Mouse (Mus musculus): Measurements from ENCODE around the gene Tbc1d16. TPM values are rescaled to one million over a fixed set of nuclear protein-coding genes. Genes with fewer than 3 reads are reported as not detected.
"Not testable (repeated sequence)": the region's sequence is repeated elsewhere in the genome, so short reads cannot be mapped to it uniquely, and the experiment has no call there.

The Tbc1d16 gene
- 13.6 and 14.8 TPM in 2 replicates for polyA plus RNA-seq (2015; fragmentation: Nextera tagmentation; extraction: Ambion mirVana)

- WGBS = under 1% methylated on average over 57 of the region's 66 CpGs
- no peaks in the 10 kb centered on the region for H3K9me3 ChIP-seq (replicated peaks; ENCODE audit: control insufficient read depth, low read length)
These were observed at the start of gene Tbc1d16, which contains the start of gene Ccdc40 for GRCm38 (mm10) chr11:119228091-119228781. TSS of gene Tbc1d16 (minus strand) at chr11:119228499. TSS of gene Ccdc40 (plus strand) at chr11:119228572.

DNA sequence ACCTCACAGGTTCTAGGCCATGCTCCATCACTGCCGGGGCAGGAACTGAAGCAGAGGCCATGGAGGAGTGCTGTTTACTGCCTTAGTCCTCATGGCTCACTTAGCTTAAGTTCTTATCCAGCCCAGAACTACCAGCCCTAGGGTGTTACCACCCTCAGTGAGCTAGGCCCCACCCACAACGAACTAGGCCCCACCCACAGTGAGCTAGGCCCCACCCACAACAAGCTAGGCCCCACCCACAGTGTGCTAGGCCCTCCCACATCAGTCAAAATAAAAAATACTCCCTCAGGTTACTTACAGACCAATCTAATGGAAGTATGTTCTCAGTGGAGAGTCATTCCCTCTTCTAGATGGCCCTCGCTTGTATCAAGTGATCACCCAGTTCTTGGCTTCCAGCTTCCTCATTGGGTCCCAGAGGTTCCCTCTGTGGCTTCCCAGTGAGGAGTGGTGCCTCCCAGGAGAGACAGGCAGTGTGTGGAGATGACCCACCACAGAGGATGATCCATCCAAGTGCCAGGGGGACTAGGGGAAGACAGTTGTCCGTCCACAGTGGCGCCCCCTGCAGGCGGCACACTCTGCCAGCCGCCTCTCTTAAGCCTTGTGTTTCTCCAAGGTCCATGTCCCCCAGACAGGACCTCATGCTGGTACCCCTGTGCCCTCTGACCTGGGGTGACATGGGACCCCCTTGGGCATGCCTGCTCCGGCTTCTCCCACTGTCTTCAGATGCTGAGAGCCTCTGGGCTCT, 45.1 kb upstream of the Tbc1d16 start:
- Histone ChIP-seq H3K4me1 (ENCODE audit: control insufficient read depth, insufficient read depth, low read length) (peaks cover 4% of the 10 kb centered on the region; the same call in 1 of the 2 replicates), H3K27ac (ENCODE audit: low read length) (no peak overlapping the region), H3K4me2 (ENCODE audit: low read depth, low read length) (no peak overlapping the region), H3K9me3 (replicated peaks; ENCODE audit: control insufficient read depth, low read length) (no peaks in the 10 kb centered on the region), H3K4me3 (replicated peaks; ENCODE audit: low read length) (no peak overlapping the region), H3K36me3 (ENCODE audit: control insufficient read depth, insufficient read depth, low read length) (peaks cover 9% of the 10 kb centered on the region; the same call in 1 of the 2 replicates), H3K9ac (ENCODE audit: low read length) (no peak overlapping the region), H3K27me3 (ENCODE audit: control insufficient read depth, insufficient read depth, low read length) (no peaks in the 10 kb centered on the region)
- ATAC-seq (ENCODE audit: insufficient read depth, low FRiP score) = no peak
- WGBS = 81% methylated on average over 8 of the region's 8 CpGs

More at GRCm38 (mm10) chr11:119228091-119228781, at the start of gene Tbc1d16, which contains the start of gene Ccdc40:
- Histone ChIP-seq H3K27me3 (ENCODE audit: control insufficient read depth, insufficient read depth, low read length) (peaks cover 2% of the 10 kb centered on the region; the same call in 1 of the 2 replicates), H3K36me3 (ENCODE audit: control insufficient read depth, insufficient read depth, low read length) (no peaks in the 10 kb centered on the region), H3K27ac (ENCODE audit: low read length) (peak within 1 kb of the TSS; percentile 56), H3K4me2 (ENCODE audit: low read depth, low read length) (peak within 1 kb of the TSS; percentile 95), H3K9ac (ENCODE audit: low read length) (peak within 1 kb of the TSS; percentile 81), H3K4me1 (ENCODE audit: control insufficient read depth, insufficient read depth, low read length) (peaks cover 22% of the 10 kb centered on the region), H3K4me3 (replicated peaks; ENCODE audit: low read length) (peak within 1 kb of the TSS; percentile 77)
- peak; percentile 92 for ATAC-seq (ENCODE audit: insufficient read depth, low FRiP score)

DNA sequence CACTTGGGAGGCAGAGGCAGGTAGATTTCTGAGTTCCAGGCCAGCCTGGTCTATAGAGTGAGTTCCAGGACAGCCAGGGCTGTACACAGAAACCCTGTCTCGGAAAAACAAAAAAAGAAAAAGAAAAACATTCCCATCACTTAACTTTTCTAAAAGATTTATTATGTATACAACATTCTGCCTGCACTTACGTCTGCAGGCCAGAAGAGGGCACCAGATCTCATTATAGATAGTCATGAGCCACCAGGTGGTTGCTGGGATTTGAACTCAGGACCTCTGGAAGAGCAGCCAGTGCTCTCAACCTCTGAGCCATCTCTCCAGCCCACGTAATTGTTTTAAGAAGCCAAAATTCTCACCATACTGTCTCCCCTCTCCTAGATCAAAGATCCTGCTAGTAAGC, 44.2 kb upstream of the Tbc1d16 start:
- H3K36me3 ChIP-seq (ENCODE audit: control insufficient read depth, insufficient read depth, low read length); H3K27me3 ChIP-seq (ENCODE audit: control insufficient read depth, insufficient read depth, low read length); H3K4me1 ChIP-seq (ENCODE audit: control insufficient read depth, insufficient read depth, low read length); H3K9me3 ChIP-seq (replicated peaks; ENCODE audit: control insufficient read depth, low read length); ATAC-seq (ENCODE audit: insufficient read depth, low FRiP score); H3K27ac ChIP-seq (ENCODE audit: low read length); H3K4me2 ChIP-seq (ENCODE audit: low read depth, low read length); H3K9ac ChIP-seq (ENCODE audit: low read length); H3K4me3 ChIP-seq (replicated peaks; ENCODE audit: low read length): not testable (repeated sequence)
- WGBS = 62% methylated on average over 3 of the region's 3 CpGs

DNA sequence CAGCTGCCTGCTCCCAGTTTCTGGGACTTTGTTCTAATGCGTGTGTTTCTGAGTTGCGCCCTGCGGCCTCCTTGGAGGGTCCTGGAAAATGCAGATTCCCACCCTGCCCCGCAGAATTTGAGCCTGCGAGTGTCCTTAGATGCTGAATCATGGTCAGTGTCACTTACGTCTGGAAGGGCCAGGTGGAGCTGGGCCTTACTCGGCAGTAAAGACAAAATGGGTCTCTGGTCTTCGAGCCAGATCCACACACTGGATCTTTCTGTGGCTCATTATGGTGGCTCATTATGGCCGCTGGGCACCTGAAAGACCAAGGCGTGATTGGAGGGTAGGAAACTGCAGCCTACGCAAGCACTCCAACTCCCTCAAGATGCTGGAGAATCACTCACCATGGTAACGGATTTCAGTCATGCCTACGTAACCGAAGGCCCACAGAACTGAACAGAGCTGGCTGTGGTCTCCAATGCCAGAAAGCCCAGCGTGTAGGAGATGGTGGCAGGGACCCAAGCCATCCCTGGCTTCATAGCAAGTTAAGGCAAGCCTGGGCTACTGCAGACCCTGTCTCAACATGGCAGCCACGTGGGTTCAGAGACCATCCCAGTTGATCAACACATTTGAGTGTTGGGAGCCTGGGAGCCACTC, 40.4 kb upstream of the Tbc1d16 start:
- peak overlapping the region; percentile 44; the same call in 1 of the 2 replicates for H3K27ac ChIP-seq (ENCODE audit: low read length)
- ATAC-seq (ENCODE audit: insufficient read depth, low FRiP score) = no peak

DNA sequence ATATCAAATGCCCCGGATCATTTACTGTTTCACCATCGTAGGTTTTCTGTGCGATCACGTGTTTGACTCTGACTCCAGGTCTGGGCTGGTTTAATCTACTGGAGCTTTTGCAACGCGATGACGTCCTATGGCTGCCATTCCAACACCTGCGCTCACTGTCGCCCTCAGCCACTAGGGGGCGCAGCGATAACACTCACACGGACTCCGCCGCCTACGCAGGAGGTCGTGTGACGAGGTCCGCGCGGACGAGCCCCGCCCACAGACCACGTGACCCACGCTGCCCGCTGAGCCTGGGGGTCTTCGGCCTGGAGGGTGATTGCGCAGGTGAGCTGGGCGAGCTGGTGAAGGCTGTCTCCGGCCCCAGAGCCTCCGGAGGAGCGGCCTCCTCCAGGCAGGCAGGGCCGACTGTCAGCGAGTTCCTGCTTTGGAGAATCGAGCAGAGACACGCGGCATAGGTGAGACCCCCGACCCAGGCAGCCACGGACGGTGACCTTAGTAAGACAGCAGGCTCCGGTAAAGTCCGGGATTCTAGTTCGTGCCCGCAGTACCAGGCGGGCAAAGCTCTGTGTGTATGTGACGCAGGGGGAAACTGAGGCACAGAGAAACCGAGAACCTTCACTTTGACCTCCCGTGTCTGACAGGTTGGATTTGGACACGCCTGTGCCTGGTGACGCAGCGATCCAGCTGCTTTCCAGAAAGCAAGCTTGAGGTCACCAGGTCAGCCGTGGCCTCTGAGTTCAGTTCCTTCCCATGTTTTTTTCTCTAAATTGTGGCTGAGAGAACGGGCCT, 39.7 kb upstream of the Tbc1d16 start, which contains the start of gene Gaa:
Gene Gaa (plus strand): TSS at position 120 of the 789 bp plus-strand sequence.
- Histone ChIP-seq H3K27ac (ENCODE audit: low read length) (peak within 1 kb of the TSS; percentile 44; the same call in 1 of the 2 replicates), H3K4me3 (replicated peaks; ENCODE audit: low read length) (peak within 1 kb of the TSS; percentile 74), H3K9me3 (replicated peaks; ENCODE audit: control insufficient read depth, low read length) (no peaks in the 10 kb centered on the region), H3K27me3 (ENCODE audit: control insufficient read depth, insufficient read depth, low read length) (no peaks in the 10 kb centered on the region), H3K4me1 (ENCODE audit: control insufficient read depth, insufficient read depth, low read length) (peaks cover 8% of the 10 kb centered on the region), H3K4me2 (ENCODE audit: low read depth, low read length) (peak within 1 kb of the TSS; percentile 69), H3K9ac (ENCODE audit: low read length) (peak within 1 kb of the TSS; percentile 83), H3K36me3 (ENCODE audit: control insufficient read depth, insufficient read depth, low read length) (no peaks in the 10 kb centered on the region)
- peak; percentile 90 for ATAC-seq (ENCODE audit: insufficient read depth, low FRiP score)
- WGBS = 2% methylated on average over 52 of the region's 52 CpGs

More for the DNA sequence above, 40.4 kb upstream of the Tbc1d16 start:
- H3K27me3 ChIP-seq (ENCODE audit: control insufficient read depth, insufficient read depth, low read length) = no peaks in the 10 kb centered on the region
- peak overlapping the region; percentile 74 for H3K4me3 ChIP-seq (replicated peaks; ENCODE audit: low read length)
- H3K4me2 ChIP-seq (ENCODE audit: low read depth, low read length) = peak overlapping the region; percentile 69
- H3K9ac ChIP-seq (ENCODE audit: low read length) = peak overlapping the region; percentile 83
- peaks cover 8% of the 10 kb centered on the region for H3K4me1 ChIP-seq (ENCODE audit: control insufficient read depth, insufficient read depth, low read length)
- H3K36me3 ChIP-seq (ENCODE audit: control insufficient read depth, insufficient read depth, low read length) = no peaks in the 10 kb centered on the region
- H3K9me3 ChIP-seq (replicated peaks; ENCODE audit: control insufficient read depth, low read length) = no peaks in the 10 kb centered on the region
- WGBS = 75% methylated on average over 16 of the region's 16 CpGs

DNA sequence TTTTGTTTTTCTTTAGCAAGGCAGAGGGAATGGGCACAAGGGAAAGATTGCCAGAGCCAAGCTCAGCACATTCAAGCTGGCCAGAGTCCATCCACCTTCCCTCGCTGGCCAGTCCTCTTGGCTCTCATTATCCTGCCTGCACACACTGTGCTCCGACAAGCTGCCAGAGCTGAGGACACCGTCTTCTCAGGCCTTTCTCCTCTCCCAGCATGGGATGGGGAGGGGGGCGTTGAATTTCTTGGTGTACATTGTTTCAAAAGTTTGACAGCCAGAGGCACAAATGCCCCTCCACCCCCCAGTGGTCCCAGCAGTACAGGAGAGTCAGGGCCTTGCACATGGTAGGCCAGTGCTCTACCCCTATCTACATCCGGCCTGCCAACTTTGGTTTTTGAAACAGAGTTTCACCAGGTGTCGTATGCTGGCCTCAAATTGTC, 39.0 kb upstream of the Tbc1d16 start:
- Histone ChIP-seq H3K36me3 (ENCODE audit: control insufficient read depth, insufficient read depth, low read length) (no peaks in the 10 kb centered on the region), H3K4me2 (ENCODE audit: low read depth, low read length) (peak overlapping the region; percentile 69), H3K9ac (ENCODE audit: low read length) (peak overlapping the region; percentile 83), H3K4me1 (ENCODE audit: control insufficient read depth, insufficient read depth, low read length) (peaks cover 8% of the 10 kb centered on the region), H3K27me3 (ENCODE audit: control insufficient read depth, insufficient read depth, low read length) (no peaks in the 10 kb centered on the region), H3K9me3 (replicated peaks; ENCODE audit: control insufficient read depth, low read length) (no peaks in the 10 kb centered on the region), H3K27ac (ENCODE audit: low read length) (no peak overlapping the region), H3K4me3 (replicated peaks; ENCODE audit: low read length) (peak overlapping the region; percentile 74)
- 0 out of 2 replicates have a peak, but pooled peaks have one; percentile 6 for ATAC-seq (ENCODE audit: insufficient read depth, low FRiP score)
- WGBS = 44% methylated on average over 6 of the region's 6 CpGs

GRCm38 (mm10) chr11:119265811-119266210, 37.5 kb upstream of the Tbc1d16 start:
- H3K27me3 ChIP-seq (ENCODE audit: control insufficient read depth, insufficient read depth, low read length) = no peaks in the 10 kb centered on the region
- no peak overlapping the region for H3K4me3 ChIP-seq (replicated peaks; ENCODE audit: low read length)
- H3K9ac ChIP-seq (ENCODE audit: low read length) = no peak overlapping the region
- no peak overlapping the region for H3K27ac ChIP-seq (ENCODE audit: low read length)
- H3K36me3 ChIP-seq (ENCODE audit: control insufficient read depth, insufficient read depth, low read length) = no peaks in the 10 kb centered on the region
- H3K9me3 ChIP-seq (replicated peaks; ENCODE audit: control insufficient read depth, low read length) = no peaks in the 10 kb centered on the region
- no peak for ATAC-seq (ENCODE audit: insufficient read depth, low FRiP score)
- WGBS = 72% methylated on average over 7 of the region's 7 CpGs
- H3K4me2 ChIP-seq (ENCODE audit: low read depth, low read length) = no peak overlapping the region
- H3K4me1 ChIP-seq (ENCODE audit: control insufficient read depth, insufficient read depth, low read length) = peaks cover 8% of the 10 kb centered on the region

DNA sequence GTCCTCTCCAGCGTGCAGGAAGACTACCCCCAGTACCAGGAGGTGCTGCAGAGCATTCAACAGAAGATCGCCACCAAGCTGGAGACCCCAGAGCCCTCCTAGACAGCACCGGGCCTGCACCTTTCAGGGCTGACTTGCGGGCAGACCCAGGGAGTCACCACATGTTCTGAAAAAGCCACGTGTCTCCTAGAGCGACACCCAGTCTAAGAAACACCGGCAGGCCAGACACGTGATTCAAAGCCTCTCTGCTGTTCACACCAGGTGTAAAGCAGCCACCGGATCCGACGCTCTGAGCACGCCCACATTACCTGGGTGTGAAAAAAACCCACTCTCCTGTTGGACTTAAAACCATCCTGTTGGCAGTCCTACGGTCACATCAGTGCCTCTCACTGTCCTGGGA, 36.1 kb upstream of the Tbc1d16 start:
- Histone ChIP-seq H3K27ac (ENCODE audit: low read length) (no peak overlapping the region), H3K4me3 (replicated peaks; ENCODE audit: low read length) (no peak overlapping the region), H3K9me3 (replicated peaks; ENCODE audit: control insufficient read depth, low read length) (no peaks in the 10 kb centered on the region), H3K4me2 (ENCODE audit: low read depth, low read length) (no peak overlapping the region), H3K27me3 (ENCODE audit: control insufficient read depth, insufficient read depth, low read length) (no peaks in the 10 kb centered on the region), H3K4me1 (ENCODE audit: control insufficient read depth, insufficient read depth, low read length) (peaks cover 8% of the 10 kb centered on the region), H3K9ac (ENCODE audit: low read length) (no peak overlapping the region), H3K36me3 (ENCODE audit: control insufficient read depth, insufficient read depth, low read length) (no peaks in the 10 kb centered on the region)
- WGBS = 88% methylated on average over 13 of the region's 13 CpGs
- ATAC-seq (ENCODE audit: insufficient read depth, low FRiP score) = no peak
